Mouse (Mus musculus): ENCODE results near the gene Zfp523. TPM values are rescaled to one million over a fixed set of nuclear protein-coding genes. Genes with fewer than 3 reads are reported as not detected.

The Zfp523 gene
- total RNA-seq, 1 experiment from 2014 or later: 12.8 TPM

GRCm38 (mm10) chr17:28233091-28233731 is 56.3 kb downstream of the Zfp523 start:
- peak; percentile 33; the same call in 1 of the 2 replicates for ATAC-seq (ENCODE audit: extremely low read depth, insufficient number of reproducible peaks, low FRiP score, poor library complexity, severe bottlenecking)

- no peak for ATAC-seq (ENCODE audit: extremely low read depth, insufficient number of reproducible peaks, low FRiP score, poor library complexity, severe bottlenecking)
These were observed 57.7 kb downstream of the Zfp523 start for GRCm38 (mm10) chr17:28234641-28235040.

- no peak for ATAC-seq (ENCODE audit: extremely low read depth, insufficient number of reproducible peaks, low FRiP score, poor library complexity, severe bottlenecking)
These were observed 59.2 kb downstream of the Zfp523 start for GRCm38 (mm10) chr17:28235982-28236635.

- ATAC-seq (ENCODE audit: extremely low read depth, insufficient number of reproducible peaks, low FRiP score, poor library complexity, severe bottlenecking): no peak
These were observed 59.7 kb downstream of the Zfp523 start for GRCm38 (mm10) chr17:28236636-28237015.

GRCm38 (mm10) chr17:28237362-28237761 is 60.4 kb downstream of the Zfp523 start:
- ATAC-seq (ENCODE audit: extremely low read depth, insufficient number of reproducible peaks, low FRiP score, poor library complexity, severe bottlenecking): no peak

- no peak for ATAC-seq (ENCODE audit: extremely low read depth, insufficient number of reproducible peaks, low FRiP score, poor library complexity, severe bottlenecking)
These were observed 60.9 kb downstream of the Zfp523 start for GRCm38 (mm10) chr17:28237874-28238273.

GRCm38 (mm10) chr17:28240846-28241245 is 63.9 kb downstream of the Zfp523 start:
- no peak for ATAC-seq (ENCODE audit: extremely low read depth, insufficient number of reproducible peaks, low FRiP score, poor library complexity, severe bottlenecking)

GRCm38 (mm10) chr17:28242296-28242695 is 65.4 kb downstream of the Zfp523 start:
- ATAC-seq (ENCODE audit: extremely low read depth, insufficient number of reproducible peaks, low FRiP score, poor library complexity, severe bottlenecking): no peak

- ATAC-seq (ENCODE audit: extremely low read depth, insufficient number of reproducible peaks, low FRiP score, poor library complexity, severe bottlenecking): no peak
These were observed 67.3 kb downstream of the Zfp523 start for GRCm38 (mm10) chr17:28244214-28244613.

GRCm38 (mm10) chr17:28244714-28245113 is 67.8 kb downstream of the Zfp523 start:
- no peak for ATAC-seq (ENCODE audit: extremely low read depth, insufficient number of reproducible peaks, low FRiP score, poor library complexity, severe bottlenecking)

GRCm38 (mm10) chr17:28246640-28247039 is 69.7 kb downstream of the Zfp523 start:
- peak; percentile 20; the same call in 1 of the 2 replicates for ATAC-seq (ENCODE audit: extremely low read depth, insufficient number of reproducible peaks, low FRiP score, poor library complexity, severe bottlenecking)

GRCm38 (mm10) chr17:28247613-28248012 is 70.7 kb downstream of the Zfp523 start:
- peak; percentile 43; the same call in 1 of the 2 replicates for ATAC-seq (ENCODE audit: extremely low read depth, insufficient number of reproducible peaks, low FRiP score, poor library complexity, severe bottlenecking)

- no peak for ATAC-seq (ENCODE audit: extremely low read depth, insufficient number of reproducible peaks, low FRiP score, poor library complexity, severe bottlenecking)
These were observed 72.1 kb downstream of the Zfp523 start for GRCm38 (mm10) chr17:28249062-28249461.

GRCm38 (mm10) chr17:28251579-28252280 is 74.8 kb downstream of the Zfp523 start:
- ATAC-seq (ENCODE audit: extremely low read depth, insufficient number of reproducible peaks, low FRiP score, poor library complexity, severe bottlenecking): no peak

GRCm38 (mm10) chr17:28252281-28252648 is 75.3 kb downstream of the Zfp523 start:
- ATAC-seq (ENCODE audit: extremely low read depth, insufficient number of reproducible peaks, low FRiP score, poor library complexity, severe bottlenecking): no peak

GRCm38 (mm10) chr17:28253216-28253615 is 76.3 kb downstream of the Zfp523 start:
- no peak for ATAC-seq (ENCODE audit: extremely low read depth, insufficient number of reproducible peaks, low FRiP score, poor library complexity, severe bottlenecking)

GRCm38 (mm10) chr17:28254804-28255203 is 77.9 kb downstream of the Zfp523 start:
- no peak for ATAC-seq (ENCODE audit: extremely low read depth, insufficient number of reproducible peaks, low FRiP score, poor library complexity, severe bottlenecking)

Data from neutrophil, adult 5-6 weeks (primary cell).